Mouse (Mus musculus) midbrain, embryonic 12.5 days (tissue): ENCODE measurements around the gene Fancc. TPM values are rescaled to one million over a fixed set of nuclear protein-coding genes. Genes with fewer than 3 reads are reported as not detected.
"Not testable (repeated sequence)": the region's sequence is repeated elsewhere in the genome, so short reads cannot be mapped to it uniquely, and the experiment has no call there.

ENCODE experiments used
- ATAC-seq: fragments of 200-750 bp; cut with Nextera tagmentation; 2 replicates; pipeline ENCODE4 v1.8.0; 2017; ENCODE audit warnings: low read depth, moderate TSS enrichment, moderate library complexity; ENCODE audit not compliant: low FRiP score
- H3K27ac ChIP-seq: fragments of 300-500 bp; sonication (generic); replicated peaks from 2 replicates; pipeline ENCODE4 v1.5.1; 2016; ENCODE audit warnings: mild to moderate bottlenecking
- H3K27me3 ChIP-seq: fragments of 300-500 bp; sonication (generic); 2 replicates; pipeline ENCODE4 v1.6.1; 2016; ENCODE audit warnings: mild to moderate bottlenecking
- H3K36me3 ChIP-seq: fragments of 300-500 bp; sonication (generic); 2 replicates; pipeline ENCODE4 v1.6.1; 2016
- H3K4me1 ChIP-seq: fragments of 300-500 bp; sonication (generic); 2 replicates; pipeline ENCODE4 v1.6.1; 2016
- H3K4me2 ChIP-seq: fragments of 300-500 bp; sonication (generic); replicated peaks from 2 replicates; pipeline ENCODE4 v1.6.1; 2016; ENCODE audit warnings: mild to moderate bottlenecking, moderate library complexity
- H3K4me3 ChIP-seq: fragments of 300-500 bp; sonication (generic); 2 replicates; pipeline ENCODE4 v1.5.1; 2016; ENCODE audit warnings: mild to moderate bottlenecking
- H3K9ac ChIP-seq: fragments of 300-500 bp; sonication (generic); replicated peaks from 2 replicates; pipeline ENCODE4 v1.6.1; 2016; ENCODE audit warnings: mild to moderate bottlenecking, moderate library complexity
- H3K9me3 ChIP-seq: fragments of 300-500 bp; sonication (generic); 2 replicates; pipeline ENCODE4 v1.6.1; 2016; ENCODE audit warnings: mild to moderate bottlenecking
- WGBS: fragments of 180-500 bp; shearing (Covaris S2); methylation state at CpG from one replicate; pipeline ENCODE4 v1.1.7; 2016; 5-methylcytosine and 5-hydroxymethylcytosine counted together
- polyA plus RNA-seq: library from polyadenylated mRNA; unstranded; fragments of >200 nt; fragmentation: Nextera tagmentation; extraction: Ambion mirVana; gene quantifications from 2 replicates; pipeline ENCODE4 v1.2.1, GENCODE M21; 2016

Fancc gene
- polyA plus RNA-seq, 1 experiment from 2014 or later: 24.8 TPM

- no peak for ATAC-seq
- Histone ChIP-seq H3K4me3 (no peak overlapping the region), H3K27me3 (no peaks in the 10 kb centered on the region), H3K9me3 (no peaks in the 10 kb centered on the region), H3K9ac (no peak overlapping the region), H3K36me3 (0 out of 2 replicates have a peak, but pooled peaks cover 5% of the 10 kb centered on the region), H3K4me2 (no peak overlapping the region), H3K27ac (no peak overlapping the region), H3K4me1 (no peaks in the 10 kb centered on the region)
- WGBS: 85% methylated on average over 9 of the region's 9 CpGs
Observed at GRCm38 (mm10) chr13:63323286-63324075, 173.6 kb downstream of the Fancc start.

GRCm38 (mm10) chr13:63322756-63323155 lies 174.3 kb downstream of the Fancc start:
- no peak overlapping the region for H3K4me2 ChIP-seq
- H3K9ac ChIP-seq: no peak overlapping the region
- WGBS: 83% methylated on average over 6 of the region's 6 CpGs
- no peak overlapping the region for H3K27ac ChIP-seq
- H3K4me1 ChIP-seq: 0 out of 2 replicates have a peak, but pooled peaks cover 4% of the 10 kb centered on the region
- ATAC-seq: no peak
- H3K36me3 ChIP-seq: 0 out of 2 replicates have a peak, but pooled peaks cover 5% of the 10 kb centered on the region
- H3K4me3 ChIP-seq: no peak overlapping the region
- no peaks in the 10 kb centered on the region for H3K9me3 ChIP-seq
- no peaks in the 10 kb centered on the region for H3K27me3 ChIP-seq

- 0 out of 2 replicates have a peak, but pooled peaks cover 6% of the 10 kb centered on the region for H3K4me1 ChIP-seq
- no peak overlapping the region for H3K4me2 ChIP-seq
- H3K27ac ChIP-seq: no peak overlapping the region
- WGBS: 68% methylated on average over 5 of the region's 5 CpGs
- peaks cover 13% of the 10 kb centered on the region for H3K36me3 ChIP-seq
- no peaks in the 10 kb centered on the region for H3K27me3 ChIP-seq
- no peaks in the 10 kb centered on the region for H3K9me3 ChIP-seq
- no peak for ATAC-seq
- no peak overlapping the region for H3K9ac ChIP-seq
- no peak overlapping the region for H3K4me3 ChIP-seq
Observed at GRCm38 (mm10) chr13:63321689-63322088, 175.4 kb downstream of the Fancc start.

GRCm38 (mm10) chr13:63319814-63320213 lies 177.3 kb downstream of the Fancc start:
- no peak overlapping the region for H3K9ac ChIP-seq
- H3K4me1 ChIP-seq: 0 out of 2 replicates have a peak, but pooled peaks cover 6% of the 10 kb centered on the region
- peaks cover 24% of the 10 kb centered on the region for H3K36me3 ChIP-seq
- H3K4me2 ChIP-seq: no peak overlapping the region
- no peak overlapping the region for H3K27ac ChIP-seq
- H3K27me3 ChIP-seq: no peaks in the 10 kb centered on the region
- no peaks in the 10 kb centered on the region for H3K9me3 ChIP-seq
- 97% methylated on average over 7 of the region's 7 CpGs for WGBS
- H3K4me3 ChIP-seq: no peak overlapping the region
- ATAC-seq: no peak

GRCm38 (mm10) chr13:63317681-63318104 lies 179.4 kb downstream of the Fancc start:
- WGBS: 69% methylated on average over 7 of the region's 7 CpGs
- no peak overlapping the region for H3K27ac ChIP-seq
- no peak overlapping the region for H3K9ac ChIP-seq
- peaks cover 24% of the 10 kb centered on the region for H3K36me3 ChIP-seq
- no peak for ATAC-seq
- H3K4me2 ChIP-seq: no peak overlapping the region
- 0 out of 2 replicates have a peak, but pooled peaks cover 6% of the 10 kb centered on the region for H3K4me1 ChIP-seq
- H3K4me3 ChIP-seq: no peak overlapping the region
- no peaks in the 10 kb centered on the region for H3K27me3 ChIP-seq
- H3K9me3 ChIP-seq: no peaks in the 10 kb centered on the region

GRCm38 (mm10) chr13:63316407-63316806 lies 180.7 kb downstream of the Fancc start:
- no peaks in the 10 kb centered on the region for H3K27me3 ChIP-seq
- H3K4me2 ChIP-seq: no peak overlapping the region
- no peak for ATAC-seq
- H3K27ac ChIP-seq: no peak overlapping the region
- 0 out of 2 replicates have a peak, but pooled peaks cover 6% of the 10 kb centered on the region for H3K4me1 ChIP-seq
- no peak overlapping the region for H3K4me3 ChIP-seq
- peaks cover 24% of the 10 kb centered on the region for H3K36me3 ChIP-seq
- no peaks in the 10 kb centered on the region for H3K9me3 ChIP-seq
- WGBS: 91% methylated on average over 5 of the region's 5 CpGs
- no peak overlapping the region for H3K9ac ChIP-seq

- H3K27me3 ChIP-seq: no peaks in the 10 kb centered on the region
- H3K4me1 ChIP-seq: 0 out of 2 replicates have a peak, but pooled peaks cover 6% of the 10 kb centered on the region
- no peak overlapping the region for H3K4me2 ChIP-seq
- H3K36me3 ChIP-seq: peaks cover 20% of the 10 kb centered on the region
- H3K27ac ChIP-seq: no peak overlapping the region
- H3K4me3 ChIP-seq: no peak overlapping the region
- no peak overlapping the region for H3K9ac ChIP-seq
- ATAC-seq: no peak
- H3K9me3 ChIP-seq: no peaks in the 10 kb centered on the region
- WGBS: 89% methylated on average over 6 of the region's 6 CpGs
Observed at GRCm38 (mm10) chr13:63315777-63316176, 181.3 kb downstream of the Fancc start.

- WGBS: 93% methylated on average over 4 of the region's 4 CpGs
- not testable (repeated sequence) for H3K9me3 ChIP-seq, H3K27ac ChIP-seq, ATAC-seq, H3K27me3 ChIP-seq, H3K9ac ChIP-seq, H3K4me1 ChIP-seq, H3K4me3 ChIP-seq, H3K4me2 ChIP-seq
- peaks cover 19% of the 10 kb centered on the region for H3K36me3 ChIP-seq
Observed at GRCm38 (mm10) chr13:63315111-63315510, 182.0 kb downstream of the Fancc start.

- Histone ChIP-seq H3K4me3 (no peak overlapping the region), H3K4me1 (0 out of 2 replicates have a peak, but pooled peaks cover 6% of the 10 kb centered on the region), H3K4me2 (no peak overlapping the region), H3K9ac (no peak overlapping the region), H3K9me3 (no peaks in the 10 kb centered on the region), H3K36me3 (peaks cover 19% of the 10 kb centered on the region), H3K27ac (no peak overlapping the region), H3K27me3 (no peaks in the 10 kb centered on the region)
- no peak for ATAC-seq
- 88% methylated on average over 4 of the region's 4 CpGs for WGBS
Observed at GRCm38 (mm10) chr13:63314608-63314920, 182.5 kb downstream of the Fancc start.

- H3K4me3 ChIP-seq: no peak overlapping the region
- no peaks in the 10 kb centered on the region for H3K9me3 ChIP-seq
- ATAC-seq: no peak
- 86% methylated on average over 12 of the region's 12 CpGs for WGBS
- no peak overlapping the region for H3K9ac ChIP-seq
- peaks cover 19% of the 10 kb centered on the region for H3K36me3 ChIP-seq
- H3K4me1 ChIP-seq: 0 out of 2 replicates have a peak, but pooled peaks cover 6% of the 10 kb centered on the region
- no peaks in the 10 kb centered on the region for H3K27me3 ChIP-seq
- no peak overlapping the region for H3K27ac ChIP-seq
- no peak overlapping the region for H3K4me2 ChIP-seq
Observed at GRCm38 (mm10) chr13:63313748-63314607, 183.1 kb downstream of the Fancc start.

- Histone ChIP-seq H3K4me1 (0 out of 2 replicates have a peak, but pooled peaks cover 6% of the 10 kb centered on the region), H3K9ac (no peak overlapping the region), H3K27ac (no peak overlapping the region), H3K9me3 (no peaks in the 10 kb centered on the region), H3K27me3 (no peaks in the 10 kb centered on the region), H3K36me3 (peaks cover 19% of the 10 kb centered on the region), H3K4me2 (no peak overlapping the region), H3K4me3 (no peak overlapping the region)
- ATAC-seq: no peak
- WGBS: 97% methylated on average over 1 of the region's 1 CpGs
Observed at GRCm38 (mm10) chr13:63313247-63313646, 183.8 kb downstream of the Fancc start.

GRCm38 (mm10) chr13:63311156-63311555 lies 185.9 kb downstream of the Fancc start:
- Histone ChIP-seq H3K27me3 (no peaks in the 10 kb centered on the region), H3K9me3 (no peaks in the 10 kb centered on the region), H3K4me1 (no peaks in the 10 kb centered on the region), H3K9ac (no peak overlapping the region), H3K36me3 (peaks cover 10% of the 10 kb centered on the region; the same call in 1 of the 2 replicates), H3K4me3 (no peak overlapping the region), H3K27ac (no peak overlapping the region), H3K4me2 (no peak overlapping the region)
- 69% methylated on average over 2 of the region's 2 CpGs for WGBS
- no peak for ATAC-seq
